Mouse (Mus musculus) thymus, postnatal 14 days (tissue): ENCODE data around the gene 8030411F24Rik.
"Not testable (repeated sequence)": the region's sequence is repeated elsewhere in the genome, so short reads cannot be mapped to it uniquely, and the experiment has no call there.

Experiments
- DNase-seq: peaks from one replicate; pipeline ENCODE4 v3.0.0; 2021

8030411F24Rik gene

DNA sequence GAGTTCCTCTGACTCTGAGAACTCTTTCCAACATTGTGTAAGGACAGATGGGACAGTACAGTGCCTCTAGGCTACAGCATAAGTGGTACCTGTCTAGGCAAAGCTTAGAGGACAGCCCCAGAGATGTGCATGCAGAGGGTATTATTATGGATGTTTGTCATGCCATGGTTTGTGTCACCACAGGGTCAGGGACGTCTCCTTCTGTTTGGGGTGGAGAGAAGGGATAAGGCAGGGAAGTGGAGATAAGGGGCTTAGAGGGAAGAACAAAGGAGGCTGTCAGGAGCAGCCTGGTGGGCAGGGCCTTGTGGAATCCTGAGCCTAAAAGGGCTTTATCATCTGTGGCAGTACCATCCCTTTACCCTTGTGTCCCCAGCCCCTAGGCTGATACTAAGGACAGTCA lies at the start of gene 8030411F24Rik:
Gene 8030411F24Rik, plus strand, starts transcription at position 301 of the 400 bp plus-strand sequence.
- DNase-seq, result no peak

- peak; percentile 86 for DNase-seq
These were observed 49.3 kb upstream of the 8030411F24Rik start, which contains the start of gene Napb for GRCm38 (mm10) chr2:148732327-148733000. Gene Napb (minus strand): TSS chr2:148732467.

GRCm38 (mm10) chr2:148743001-148743400 lies 38.8 kb upstream of the 8030411F24Rik start:
- no peak for DNase-seq

GRCm38 (mm10) chr2:148743846-148744407 lies 37.9 kb upstream of the 8030411F24Rik start:
- DNase-seq, result no peak

- no peak for DNase-seq
These were observed 31.8 kb upstream of the 8030411F24Rik start, which contains the start of gene Cstl1 for GRCm38 (mm10) chr2:148750058-148750457. Gene Cstl1 (plus strand): TSS chr2:148750358.

DNA sequence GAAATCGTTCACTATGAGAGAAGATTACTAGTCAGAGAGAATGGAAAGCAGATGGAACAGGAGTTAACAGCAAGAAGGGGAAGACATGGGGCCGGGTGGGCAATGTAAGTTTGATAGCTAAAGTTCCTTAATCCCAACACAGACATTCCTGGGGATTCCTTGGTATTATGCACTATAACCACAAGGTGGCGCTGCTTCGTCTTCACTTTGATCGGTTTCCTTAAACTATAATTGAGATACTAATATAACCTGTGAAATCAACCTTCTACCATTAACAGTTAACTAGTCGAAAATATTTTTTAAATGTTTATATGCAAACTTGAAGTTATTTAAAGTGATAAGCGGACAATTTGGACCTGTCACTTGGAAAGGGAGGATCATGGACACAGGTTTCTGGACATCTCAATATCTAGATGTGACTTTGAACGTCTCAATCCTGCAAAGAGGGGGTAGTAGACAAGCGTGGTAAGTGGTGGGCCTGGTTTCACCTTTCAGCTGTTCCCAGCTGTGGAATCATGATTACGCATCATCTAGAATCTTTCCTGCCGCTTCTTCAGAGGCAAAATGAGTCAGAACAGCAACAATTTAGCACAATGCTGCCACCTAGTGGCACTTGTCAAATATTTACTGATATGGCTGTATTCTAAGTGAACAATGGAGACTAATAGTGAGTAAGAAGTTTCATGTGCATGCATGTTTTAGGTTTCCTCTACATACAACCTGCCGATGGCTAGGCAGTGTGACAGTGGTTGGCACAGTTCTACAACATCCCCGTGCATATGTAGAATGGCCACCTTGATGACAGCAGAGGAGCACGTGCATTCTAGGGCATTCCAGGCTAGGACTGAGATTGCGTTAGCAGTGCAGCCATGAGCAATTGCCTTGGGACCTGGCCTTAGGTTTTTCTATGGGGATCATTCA lies 29.7 kb upstream of the 8030411F24Rik start:
- DNase-seq, result peak; percentile 68

- DNase-seq, result no peak
These were observed 27.4 kb upstream of the 8030411F24Rik start for GRCm38 (mm10) chr2:148754310-148754846.

DNA sequence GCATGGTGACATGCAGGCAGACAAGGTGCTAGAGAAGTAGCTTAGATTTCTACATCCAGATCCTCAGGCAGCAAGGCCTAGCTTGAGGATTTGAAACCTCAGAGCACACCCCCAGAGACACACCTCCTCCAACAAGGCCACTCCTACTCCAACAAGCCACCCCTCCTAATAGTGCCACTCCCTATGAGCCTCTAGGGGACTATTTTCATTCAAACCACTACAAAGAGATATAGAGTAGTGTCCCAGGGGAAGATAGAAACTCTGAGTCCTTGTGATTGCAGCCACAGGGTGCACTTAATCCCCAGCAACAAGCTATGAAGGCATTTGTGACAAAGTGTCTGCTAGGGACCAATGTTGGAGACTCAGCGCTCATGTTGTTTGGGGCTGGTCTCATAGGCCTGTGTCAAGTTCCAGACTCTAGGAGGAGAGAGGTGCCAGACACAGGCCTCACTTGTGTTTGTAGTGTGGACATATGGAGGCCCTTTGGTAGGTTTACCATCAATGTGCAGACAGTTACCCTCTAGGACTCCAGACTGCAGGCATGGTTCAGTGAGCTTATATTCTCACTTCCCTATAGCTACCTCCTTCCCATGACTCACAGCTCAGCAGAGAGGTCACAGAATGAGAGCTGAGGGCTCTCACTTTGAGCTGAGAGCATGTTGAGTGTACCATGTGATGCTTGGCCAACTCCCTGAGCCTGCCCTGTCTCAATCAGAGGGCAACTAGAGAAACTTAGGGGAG lies 18.0 kb upstream of the 8030411F24Rik start:
- DNase-seq, result no peak

DNA sequence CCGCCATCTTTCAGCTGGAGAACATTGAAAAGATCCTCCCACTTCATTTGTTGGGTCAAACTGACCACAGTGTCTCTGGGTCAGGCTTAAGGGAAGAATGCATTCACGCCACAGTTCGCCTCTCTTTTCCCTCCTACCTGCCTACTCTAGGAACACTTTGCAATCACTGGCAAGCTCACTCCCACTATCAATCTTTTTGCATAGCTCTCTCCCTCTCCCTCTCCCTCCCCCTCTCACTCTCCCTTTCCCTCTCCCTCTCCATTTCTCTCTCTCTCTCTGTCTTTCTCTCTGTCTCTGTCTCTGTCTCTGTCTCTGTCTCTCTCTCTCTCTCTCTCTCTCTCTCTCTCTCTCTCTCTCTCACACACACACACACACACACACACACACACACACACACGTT lies 10.4 kb upstream of the 8030411F24Rik start, which contains the start of gene Cst11:
Gene Cst11, minus strand, starts transcription at position 101 of the 400 bp plus-strand sequence.
- not testable (repeated sequence) for DNase-seq

DNA sequence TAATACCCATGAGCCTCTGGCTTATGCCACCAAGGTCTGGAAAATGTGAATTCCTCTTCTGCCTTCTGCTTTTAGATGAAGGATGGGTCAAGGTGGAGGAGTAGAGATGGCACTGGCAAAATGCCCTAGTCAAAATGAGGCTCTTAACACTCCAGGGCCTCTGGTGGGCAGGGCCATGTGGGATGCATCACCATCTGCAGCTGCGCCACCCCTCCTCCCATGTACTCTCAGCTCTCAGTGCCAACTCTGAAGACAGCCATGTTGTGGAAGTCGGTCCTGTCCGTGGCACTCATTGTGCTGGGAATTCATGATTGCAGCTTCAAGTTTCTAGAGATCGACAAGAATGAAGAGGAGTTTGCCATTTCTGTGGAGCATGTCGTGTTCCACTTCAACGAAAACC lies 7.3 kb downstream of the 8030411F24Rik start, which contains the start of gene Cst12:
Gene Cst12, plus strand, starts transcription at position 220 of the 400 bp plus-strand sequence.
- no peak for DNase-seq

- DNase-seq, result no peak
These were observed 16.7 kb downstream of the 8030411F24Rik start, which contains the start of gene Cst8 for GRCm38 (mm10) chr2:148798485-148798884. Gene Cst8 (plus strand): TSS chr2:148798785.

DNA sequence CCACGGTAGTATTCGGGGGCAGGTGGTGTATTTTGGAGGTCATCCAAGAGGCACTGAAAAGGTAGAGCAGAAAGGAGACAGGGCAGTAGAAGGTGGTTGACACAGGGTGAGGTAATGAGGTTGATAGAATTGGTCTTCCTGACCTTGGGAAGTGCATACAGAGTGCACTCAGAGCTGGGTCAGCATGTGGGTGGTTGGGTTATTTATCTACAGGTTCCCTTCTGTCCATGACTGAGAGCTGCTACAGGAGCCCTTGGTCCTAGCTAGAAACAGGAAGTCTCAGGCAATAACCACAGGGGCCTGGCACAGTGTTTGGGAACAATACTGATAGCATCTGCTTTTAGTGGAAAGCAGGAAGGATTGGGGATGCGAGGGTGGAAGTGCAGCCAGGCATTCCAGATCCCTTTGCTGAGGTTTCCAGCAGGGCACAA lies 19.7 kb downstream of the 8030411F24Rik start:
- DNase-seq, result no peak

GRCm38 (mm10) chr2:148806696-148807095 lies 24.9 kb downstream of the 8030411F24Rik start:
- DNase-seq, result no peak

DNA sequence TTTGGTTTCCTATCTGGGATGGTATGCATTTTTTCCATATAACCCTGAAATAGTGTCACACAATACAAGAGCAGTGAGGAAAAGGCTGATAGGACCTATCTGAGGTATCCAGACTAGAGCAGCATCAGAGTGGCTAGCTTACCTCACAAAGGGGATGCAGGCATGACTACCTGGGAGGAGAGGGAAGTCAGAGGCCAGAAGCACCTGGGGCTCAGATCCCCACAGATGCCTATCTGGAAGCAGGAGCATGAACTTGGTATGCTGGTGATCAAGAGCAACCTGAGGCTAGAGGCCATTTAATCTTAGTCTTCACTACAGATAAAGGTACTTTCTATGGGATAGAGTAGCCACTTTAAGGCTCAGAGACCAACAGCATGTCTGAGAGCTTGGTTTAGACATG lies 38.1 kb downstream of the 8030411F24Rik start, which contains the start of gene Cst13:
Gene Cst13, plus strand, starts transcription at position 173 of the 400 bp plus-strand sequence.
- no peak for DNase-seq

GRCm38 (mm10) chr2:148825986-148826385 lies 44.2 kb downstream of the 8030411F24Rik start:
- DNase-seq, result no peak

DNA sequence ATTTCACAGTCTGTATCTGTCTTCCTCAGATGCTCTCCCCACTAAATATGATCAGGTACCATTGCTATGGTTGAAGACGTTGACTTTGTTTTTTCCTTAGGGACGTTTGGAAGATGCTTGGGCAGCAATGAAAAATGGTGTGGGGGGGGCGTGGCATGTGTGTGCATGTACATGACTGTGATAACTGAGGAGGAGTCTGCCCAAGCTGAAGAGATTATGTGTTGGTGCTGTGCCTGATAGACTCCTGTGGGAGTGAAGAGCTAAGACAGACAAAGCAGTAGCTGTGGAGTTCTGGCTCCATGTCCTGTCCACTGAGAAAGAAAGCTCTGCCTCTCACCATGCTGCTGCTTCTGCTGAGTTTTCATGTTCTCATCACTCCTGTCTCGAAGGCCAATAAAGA lies 53.1 kb downstream of the 8030411F24Rik start, which contains the start of gene Cst9:
Gene Cst9, plus strand, starts transcription at position 236 of the 400 bp plus-strand sequence.
- no peak for DNase-seq
